Mouse (Mus musculus) embryonic facial prominence, embryonic 13.5 days (tissue): ENCODE measurements around the gene Srrm4. TPM values are rescaled to one million over a fixed set of nuclear protein-coding genes. Genes with fewer than 3 reads are reported as not detected.
A peak's percentile ranks its signal among the peaks of the same experiment; 100 is the strongest.

Source experiments
- ATAC-seq: fragments of 200-750 bp; cut with Nextera tagmentation; 2 replicates; pipeline ENCODE4 v1.8.0; 2017; ENCODE audit warnings: low read depth; ENCODE audit not compliant: insufficient number of reproducible peaks, insufficient read depth, low FRiP score, low TSS enrichment
- H3K27ac ChIP-seq: fragments of 300-500 bp; sonication (generic); 2 replicates; pipeline ENCODE4 v1.5.1; 2015; ENCODE audit warnings: moderate library complexity, mild to moderate bottlenecking, inconsistent platforms
- H3K27me3 ChIP-seq: fragments of 300-500 bp; sonication (generic); 2 replicates; pipeline ENCODE4 v1.6.1; 2015; ENCODE audit warnings: mild to moderate bottlenecking, inconsistent platforms
- H3K36me3 ChIP-seq: fragments of 300-500 bp; sonication (generic); 2 replicates; pipeline ENCODE4 v1.6.1; 2015; ENCODE audit warnings: mild to moderate bottlenecking, inconsistent platforms
- H3K4me1 ChIP-seq: fragments of 300-500 bp; sonication (generic); 2 replicates; pipeline ENCODE4 v1.6.1; 2015; ENCODE audit warnings: inconsistent platforms
- H3K4me2 ChIP-seq: fragments of 300-500 bp; sonication (generic); 2 replicates; pipeline ENCODE4 v1.6.1; 2015; ENCODE audit warnings: moderate library complexity, mild to moderate bottlenecking, inconsistent platforms
- H3K4me3 ChIP-seq: fragments of 300-500 bp; sonication (generic); 2 replicates; pipeline ENCODE4 v1.5.1; 2015; ENCODE audit warnings: mild to moderate bottlenecking, inconsistent platforms
- H3K9ac ChIP-seq: fragments of 300-500 bp; sonication (generic); 2 replicates; pipeline ENCODE4 v1.6.1; 2015; ENCODE audit warnings: mild to moderate bottlenecking, inconsistent platforms
- H3K9me3 ChIP-seq: fragments of 300-500 bp; sonication (generic); 2 replicates; pipeline ENCODE4 v1.6.1; 2016; ENCODE audit warnings: inconsistent platforms
- WGBS: fragments of 180-500 bp; shearing (Covaris S2); methylation state at CpG from one replicate; pipeline ENCODE4 v1.1.7; 2015; ENCODE audit warnings: mixed read lengths; 5-methylcytosine and 5-hydroxymethylcytosine counted together
- polyA plus RNA-seq: library from polyadenylated mRNA; unstranded; fragments of >200 nt; fragmentation: Nextera tagmentation; extraction: Ambion mirVana; gene quantifications from 2 replicates; pipeline ENCODE4 v1.2.1, GENCODE M21; 2015

The Srrm4 gene
- polyA plus RNA-seq, 1 experiment from 2014 or later, result 0.51 TPM

GRCm38 (mm10) chr5:116510229-116510628 lies 81.4 kb downstream of the Srrm4 start:
- Histone ChIP-seq H3K9me3 (no peaks in the 10 kb centered on the region), H3K9ac (no peak overlapping the region), H3K4me3 (no peak overlapping the region), H3K27me3 (no peaks in the 10 kb centered on the region), H3K4me2 (no peak overlapping the region), H3K27ac (no peak overlapping the region), H3K36me3 (no peaks in the 10 kb centered on the region), H3K4me1 (no peaks in the 10 kb centered on the region)
- no peak for ATAC-seq
- 83% methylated on average over 5 of the region's 5 CpGs for WGBS

- 72% methylated on average over 15 of the region's 15 CpGs for WGBS
- no peak for ATAC-seq
- H3K4me3 ChIP-seq, result no peak overlapping the region
Measured at GRCm38 (mm10) chr5:116501342-116501741, 90.3 kb downstream of the Srrm4 start.

GRCm38 (mm10) chr5:116498880-116499640 lies 92.6 kb downstream of the Srrm4 start:
- H3K4me2 ChIP-seq, result no peak overlapping the region
- 81% methylated on average over 19 of the region's 19 CpGs for WGBS
- ATAC-seq, result no peak
- H3K9me3 ChIP-seq, result no peaks in the 10 kb centered on the region
- H3K36me3 ChIP-seq, result no peaks in the 10 kb centered on the region
- H3K27me3 ChIP-seq, result no peaks in the 10 kb centered on the region
- no peak overlapping the region for H3K9ac ChIP-seq
- H3K4me1 ChIP-seq, result peaks cover 7% of the 10 kb centered on the region; the same call in 1 of the 2 replicates
- no peak overlapping the region for H3K27ac ChIP-seq
- no peak overlapping the region for H3K4me3 ChIP-seq

More at GRCm38 (mm10) chr5:116501342-116501741, 90.3 kb downstream of the Srrm4 start:
- Histone ChIP-seq H3K9ac (no peak overlapping the region), H3K27me3 (no peaks in the 10 kb centered on the region), H3K4me2 (no peak overlapping the region), H3K9me3 (no peaks in the 10 kb centered on the region), H3K4me1 (peaks cover 7% of the 10 kb centered on the region; the same call in 1 of the 2 replicates), H3K27ac (no peak overlapping the region), H3K36me3 (no peaks in the 10 kb centered on the region)

GRCm38 (mm10) chr5:116497866-116498265 lies 93.8 kb downstream of the Srrm4 start:
- H3K4me2 ChIP-seq, result no peak overlapping the region
- no peaks in the 10 kb centered on the region for H3K27me3 ChIP-seq
- H3K4me1 ChIP-seq, result peaks cover 7% of the 10 kb centered on the region; the same call in 1 of the 2 replicates
- H3K27ac ChIP-seq, result no peak overlapping the region
- H3K36me3 ChIP-seq, result no peaks in the 10 kb centered on the region
- H3K9ac ChIP-seq, result no peak overlapping the region
- ATAC-seq, result no peak
- no peak overlapping the region for H3K4me3 ChIP-seq
- H3K9me3 ChIP-seq, result no peaks in the 10 kb centered on the region
- 78% methylated on average over 5 of the region's 5 CpGs for WGBS

- H3K4me2 ChIP-seq, result no peak overlapping the region
- no peak overlapping the region for H3K27ac ChIP-seq
- H3K27me3 ChIP-seq, result no peaks in the 10 kb centered on the region
- no peaks in the 10 kb centered on the region for H3K36me3 ChIP-seq
- no peak overlapping the region for H3K9ac ChIP-seq
- no peak overlapping the region for H3K4me3 ChIP-seq
- WGBS, result 12% methylated on average over 7 of the region's 7 CpGs
- peaks cover 7% of the 10 kb centered on the region; the same call in 1 of the 2 replicates for H3K4me1 ChIP-seq
- ATAC-seq, result no peak
- no peaks in the 10 kb centered on the region for H3K9me3 ChIP-seq
Measured at GRCm38 (mm10) chr5:116497205-116497604, 94.4 kb downstream of the Srrm4 start.

- Histone ChIP-seq H3K9ac (no peak overlapping the region), H3K4me1 (peaks cover 7% of the 10 kb centered on the region; the same call in 1 of the 2 replicates), H3K36me3 (no peaks in the 10 kb centered on the region), H3K27ac (no peak overlapping the region), H3K27me3 (no peaks in the 10 kb centered on the region), H3K4me3 (no peak overlapping the region), H3K4me2 (no peak overlapping the region), H3K9me3 (no peaks in the 10 kb centered on the region)
- 70% methylated on average over 2 of the region's 2 CpGs for WGBS
- ATAC-seq, result no peak
Measured at GRCm38 (mm10) chr5:116496717-116497116, 94.9 kb downstream of the Srrm4 start.

GRCm38 (mm10) chr5:116495466-116495865 lies 96.2 kb downstream of the Srrm4 start:
- H3K9ac ChIP-seq, result no peak overlapping the region
- H3K27ac ChIP-seq, result no peak overlapping the region
- ATAC-seq, result no peak
- H3K4me1 ChIP-seq, result peaks cover 7% of the 10 kb centered on the region; the same call in 1 of the 2 replicates
- no peak overlapping the region for H3K4me3 ChIP-seq
- H3K4me2 ChIP-seq, result no peak overlapping the region
- H3K9me3 ChIP-seq, result no peaks in the 10 kb centered on the region
- no peaks in the 10 kb centered on the region for H3K27me3 ChIP-seq
- H3K36me3 ChIP-seq, result no peaks in the 10 kb centered on the region
- WGBS, result 70% methylated on average over 9 of the region's 9 CpGs

- no peak for ATAC-seq
- no peaks in the 10 kb centered on the region for H3K27me3 ChIP-seq
- H3K4me3 ChIP-seq, result no peak overlapping the region
- H3K36me3 ChIP-seq, result no peaks in the 10 kb centered on the region
- H3K4me2 ChIP-seq, result no peak overlapping the region
- no peaks in the 10 kb centered on the region for H3K9me3 ChIP-seq
- H3K4me1 ChIP-seq, result peaks cover 7% of the 10 kb centered on the region; the same call in 1 of the 2 replicates
- H3K27ac ChIP-seq, result no peak overlapping the region
- no peak overlapping the region for H3K9ac ChIP-seq
- 66% methylated on average over 7 of the region's 7 CpGs for WGBS
Measured at GRCm38 (mm10) chr5:116494377-116494776, 97.2 kb downstream of the Srrm4 start.

- Histone ChIP-seq H3K27me3 (no peaks in the 10 kb centered on the region), H3K9ac (no peak overlapping the region), H3K9me3 (no peaks in the 10 kb centered on the region), H3K4me3 (no peak overlapping the region), H3K4me2 (no peak overlapping the region), H3K36me3 (no peaks in the 10 kb centered on the region), H3K27ac (no peak overlapping the region), H3K4me1 (peaks cover 7% of the 10 kb centered on the region; the same call in 1 of the 2 replicates)
- ATAC-seq, result 0 out of 2 replicates have a peak, but pooled peaks have one; percentile 13
- WGBS, result 78% methylated on average over 3 of the region's 3 CpGs
Measured at GRCm38 (mm10) chr5:116492726-116493125, 98.9 kb downstream of the Srrm4 start.

GRCm38 (mm10) chr5:116491794-116492420 lies 99.7 kb downstream of the Srrm4 start:
- no peaks in the 10 kb centered on the region for H3K9me3 ChIP-seq
- no peak overlapping the region for H3K4me2 ChIP-seq
- peaks cover under 1% of the 10 kb centered on the region; the same call in 1 of the 2 replicates for H3K4me1 ChIP-seq
- H3K4me3 ChIP-seq, result no peak overlapping the region
- H3K9ac ChIP-seq, result no peak overlapping the region
- WGBS, result 78% methylated on average over 12 of the region's 12 CpGs
- no peaks in the 10 kb centered on the region for H3K36me3 ChIP-seq
- no peak for ATAC-seq
- H3K27ac ChIP-seq, result no peak overlapping the region
- no peaks in the 10 kb centered on the region for H3K27me3 ChIP-seq

GRCm38 (mm10) chr5:116490826-116491225 lies 100.8 kb downstream of the Srrm4 start:
- no peaks in the 10 kb centered on the region for H3K27me3 ChIP-seq
- WGBS, result 79% methylated on average over 5 of the region's 5 CpGs
- H3K4me2 ChIP-seq, result no peak overlapping the region
- no peak overlapping the region for H3K4me3 ChIP-seq
- H3K27ac ChIP-seq, result no peak overlapping the region
- H3K9ac ChIP-seq, result no peak overlapping the region
- H3K36me3 ChIP-seq, result no peaks in the 10 kb centered on the region
- 0 out of 2 replicates have a peak, but pooled peaks cover under 1% of the 10 kb centered on the region for H3K4me1 ChIP-seq
- ATAC-seq, result no peak
- no peaks in the 10 kb centered on the region for H3K9me3 ChIP-seq

GRCm38 (mm10) chr5:116489621-116490020 lies 102.0 kb downstream of the Srrm4 start:
- H3K36me3 ChIP-seq, result no peaks in the 10 kb centered on the region
- ATAC-seq, result no peak
- 63% methylated on average over 8 of the region's 8 CpGs for whole genome bisulfite sequencing

More at GRCm38 (mm10) chr5:116489621-116490020, 102.0 kb downstream of the Srrm4 start:
- H3K4me2 ChIP-seq, result no peak overlapping the region
- peaks cover 12% of the 10 kb centered on the region; the same call in 1 of the 2 replicates for H3K4me1 ChIP-seq
- H3K27me3 ChIP-seq, result no peaks in the 10 kb centered on the region
- no peak overlapping the region for H3K27ac ChIP-seq
- H3K9ac ChIP-seq, result no peak overlapping the region
- no peaks in the 10 kb centered on the region for H3K9me3 ChIP-seq
- no peak overlapping the region for H3K4me3 ChIP-seq
